Mouse (Mus musculus): ENCODE data around the gene Lrrc26.

DNA sequence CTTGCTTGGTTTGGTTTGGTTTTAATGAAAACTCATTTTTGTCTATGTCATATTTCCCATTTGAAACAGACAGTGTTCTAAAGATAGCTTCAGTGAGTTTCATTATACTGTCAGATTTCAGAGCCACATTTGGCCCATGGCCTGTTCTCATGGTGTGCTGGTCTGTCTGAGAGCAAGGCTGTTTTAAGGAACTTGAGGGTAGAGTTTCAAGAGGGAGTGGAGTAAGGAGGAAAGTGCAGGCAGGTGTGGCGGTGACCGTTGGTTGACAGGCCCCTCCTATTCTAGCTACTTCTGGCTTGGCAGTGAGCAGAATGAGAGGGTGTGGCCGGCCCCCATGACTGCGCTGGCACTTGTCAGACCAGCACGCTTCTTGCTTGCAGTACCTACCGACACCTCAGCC, 48.6 kb downstream of the Lrrc26 start:
- TF ChIP-seq CTCF (IDR thresholded peaks at IDR 0.05; ENCODE audit: extremely low read depth, insufficient read depth, insufficient read length, insufficient replicate concordance), result no peak
- no peak for TF ChIP-seq POLR2A (IDR thresholded peaks at IDR 0.05; ENCODE audit: low read depth, low read length)
